Mouse (Mus musculus): ENCODE results near the gene Scaper.

The Scaper gene

DNA sequence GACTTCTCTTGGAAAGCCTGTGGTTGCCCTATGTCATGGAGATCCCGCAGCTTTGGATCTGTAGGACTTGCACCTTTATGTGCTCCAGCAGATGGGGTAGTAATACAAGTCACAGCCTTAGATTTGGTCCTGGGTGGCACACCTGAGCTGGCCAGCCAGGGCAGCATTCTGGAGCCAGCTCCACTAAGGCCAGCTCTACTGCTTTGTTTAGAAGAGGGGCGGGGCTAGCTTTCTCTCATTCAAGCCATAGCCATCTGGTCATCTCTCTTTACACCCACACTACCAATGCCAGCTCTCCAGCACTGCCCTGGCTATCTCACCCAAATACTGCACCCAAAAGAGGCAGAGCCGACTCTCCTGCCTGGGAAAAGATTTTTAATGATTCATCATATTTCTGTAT, 323.2 kb downstream of the Scaper start:
- in situ Hi-C loops (cut with MboI; ENCODE audit: unreplicated experiment in 2 of 2): no loop called here

DNA sequence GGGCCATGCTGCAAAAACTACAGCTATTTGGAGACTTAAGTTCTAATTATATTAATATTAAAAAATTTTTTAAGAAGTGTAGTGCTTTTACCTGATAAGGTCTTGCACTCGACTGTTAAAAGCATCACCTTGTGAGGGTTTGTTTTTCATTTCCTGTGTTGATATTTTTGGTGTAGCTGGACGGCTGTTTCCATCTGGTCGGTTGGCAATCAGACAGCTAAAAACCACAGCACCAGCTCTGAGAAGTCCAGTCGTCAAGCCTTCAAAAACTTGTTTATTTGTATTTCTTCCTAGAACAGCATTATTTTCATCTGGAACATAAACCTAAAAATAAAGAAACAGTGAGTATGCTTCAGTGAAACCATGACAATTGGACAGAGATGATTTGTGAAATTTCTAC, 328.2 kb downstream of the Scaper start:
- in situ Hi-C loops (cut with MboI; ENCODE audit: unreplicated experiment in 2 of 2): no loop called here

DNA sequence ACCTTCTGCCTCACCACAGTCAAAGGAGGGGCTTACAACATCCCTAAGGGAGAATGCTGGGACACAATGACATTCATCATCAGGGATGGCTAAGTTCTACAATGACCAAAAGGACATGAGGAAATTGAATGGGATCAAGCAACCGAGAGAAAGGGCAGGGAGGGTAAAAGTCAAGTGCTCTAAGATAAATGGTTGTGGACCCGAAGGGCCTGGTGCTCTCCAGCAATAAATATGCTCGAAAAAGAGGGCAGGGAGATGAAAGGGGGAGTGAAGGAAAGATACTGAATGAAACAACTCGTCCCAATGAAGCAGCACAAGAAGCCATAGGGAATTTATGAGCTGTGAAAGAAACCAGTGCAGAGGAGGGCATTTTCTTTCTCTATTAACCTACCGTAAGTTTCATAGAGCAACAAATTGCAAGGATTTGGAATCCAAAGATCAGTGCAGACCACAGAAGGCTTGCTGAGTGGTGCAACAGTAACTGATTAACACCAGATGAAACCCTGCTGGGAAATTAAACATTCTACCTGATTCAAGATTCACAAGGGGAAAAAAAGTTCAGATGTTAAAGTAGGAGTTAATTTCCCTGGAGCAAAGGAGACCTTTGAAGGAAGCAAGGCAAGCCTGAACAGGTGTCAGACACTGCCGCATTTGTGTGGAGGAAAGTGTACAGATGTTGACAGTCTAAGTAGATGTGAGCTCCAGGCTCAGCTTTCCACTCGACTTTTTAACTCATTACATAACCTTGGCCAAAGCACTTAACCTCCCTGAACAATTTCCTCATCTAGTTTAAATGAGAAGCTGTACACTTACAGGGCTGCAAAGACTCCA, 329.0 kb downstream of the Scaper start:
- in situ Hi-C loops (cut with MboI; ENCODE audit: unreplicated experiment in 2 of 2): no loop called here

DNA sequence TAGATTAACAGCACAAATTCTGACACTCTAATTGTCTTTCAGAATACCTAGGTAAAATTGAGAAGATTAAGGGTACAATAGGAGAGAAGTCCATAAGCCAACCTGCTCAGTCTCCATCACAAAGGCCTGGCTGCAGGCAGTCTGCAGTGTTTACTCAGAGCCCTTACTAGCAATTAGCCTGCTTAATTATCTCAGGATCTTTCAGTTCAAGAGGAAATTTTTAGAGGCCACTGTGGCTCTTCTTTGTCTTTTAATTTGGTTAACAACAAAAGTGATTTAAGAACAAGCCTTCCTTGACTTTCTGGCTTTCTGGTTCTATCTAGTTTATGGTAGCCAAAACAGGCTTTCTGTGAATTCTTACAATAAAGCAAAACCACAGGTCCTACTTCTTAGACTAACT, 339.3 kb downstream of the Scaper start:
- in situ Hi-C loops (cut with MboI; ENCODE audit: unreplicated experiment in 2 of 2): no loop called here

DNA sequence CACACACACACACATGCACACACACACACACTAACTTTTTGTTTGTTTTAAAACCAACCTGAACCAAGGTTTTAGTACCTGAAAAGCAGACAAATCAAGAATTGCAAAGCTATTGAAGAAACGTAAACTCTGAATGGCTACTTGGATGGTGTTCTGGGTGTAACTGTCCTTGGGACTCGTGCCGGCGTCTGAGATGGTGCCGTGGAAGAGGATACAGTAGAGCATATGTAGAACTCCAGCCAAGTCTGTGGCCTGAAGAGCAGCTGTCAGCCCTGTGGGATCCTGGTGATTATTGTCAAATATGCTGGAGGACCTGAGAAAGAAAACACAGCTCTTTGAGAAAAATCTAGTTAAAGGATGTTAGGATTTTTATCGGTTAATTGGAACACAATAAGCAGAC, 351.8 kb downstream of the Scaper start:
- in situ Hi-C loops (cut with MboI; ENCODE audit: unreplicated experiment in 2 of 2): no loop called here

DNA sequence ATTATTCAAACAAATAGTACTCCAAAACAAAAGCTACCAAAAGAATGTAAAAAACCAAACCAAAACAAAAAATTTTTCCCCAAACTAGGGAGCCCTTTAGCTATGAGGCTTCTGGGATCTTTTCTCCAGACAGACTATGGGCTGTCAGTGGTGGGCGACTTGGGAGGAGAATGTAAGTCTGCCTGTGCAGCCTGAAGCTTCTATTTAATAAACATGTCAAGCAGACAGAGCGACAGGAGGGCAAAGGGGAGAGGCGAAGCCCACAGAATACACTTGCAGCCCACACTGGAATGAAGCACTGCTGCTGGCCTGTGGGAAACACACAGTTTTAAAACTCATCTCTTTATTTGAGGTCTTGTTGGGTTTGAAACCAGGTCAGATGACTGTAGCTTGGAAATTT, 356.5 kb downstream of the Scaper start:
- in situ Hi-C loops (cut with MboI; ENCODE audit: unreplicated experiment in 2 of 2): no loop called here

DNA sequence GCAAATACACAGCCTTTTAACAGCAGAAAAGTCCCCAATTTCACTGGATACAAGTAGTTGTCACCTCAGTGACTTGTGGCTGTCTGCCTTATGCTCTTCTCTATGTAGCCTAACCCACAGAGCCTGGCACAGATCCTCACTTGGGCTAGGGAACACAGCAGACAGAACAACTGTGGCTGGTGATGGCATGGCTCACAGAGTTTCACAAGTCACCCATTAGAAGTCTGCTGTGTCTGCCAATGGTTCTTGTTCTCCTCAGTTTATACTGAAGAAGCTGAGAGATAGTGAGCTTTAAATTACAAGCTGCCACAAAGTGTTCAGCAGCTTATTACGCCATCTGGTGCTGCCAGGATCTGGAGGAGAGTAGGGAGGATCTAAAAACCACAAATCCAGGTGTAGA, 361.3 kb downstream of the Scaper start:
- in situ Hi-C loops (cut with MboI; ENCODE audit: unreplicated experiment in 2 of 2): no loop called here

DNA sequence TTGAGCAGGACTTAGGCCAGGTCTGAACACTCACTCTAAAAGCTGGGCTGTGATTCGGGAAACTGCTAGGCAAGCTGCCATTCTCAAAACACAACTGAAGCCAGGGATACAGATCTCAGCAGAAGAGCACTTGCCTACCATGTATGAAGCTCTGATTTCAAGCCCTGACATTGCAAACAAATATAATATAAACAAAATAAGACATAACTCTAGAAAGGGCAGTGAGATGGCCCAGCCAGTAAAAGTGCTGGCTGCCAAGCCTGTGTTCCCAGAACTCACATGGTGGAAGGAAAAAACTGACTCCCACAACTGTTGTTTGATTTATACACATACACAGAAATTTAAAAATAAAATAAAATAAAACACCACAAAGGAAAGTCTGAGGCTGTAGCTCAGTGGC, 366.8 kb downstream of the Scaper start:
- in situ Hi-C loops (cut with MboI; ENCODE audit: unreplicated experiment in 2 of 2): no loop called here

DNA sequence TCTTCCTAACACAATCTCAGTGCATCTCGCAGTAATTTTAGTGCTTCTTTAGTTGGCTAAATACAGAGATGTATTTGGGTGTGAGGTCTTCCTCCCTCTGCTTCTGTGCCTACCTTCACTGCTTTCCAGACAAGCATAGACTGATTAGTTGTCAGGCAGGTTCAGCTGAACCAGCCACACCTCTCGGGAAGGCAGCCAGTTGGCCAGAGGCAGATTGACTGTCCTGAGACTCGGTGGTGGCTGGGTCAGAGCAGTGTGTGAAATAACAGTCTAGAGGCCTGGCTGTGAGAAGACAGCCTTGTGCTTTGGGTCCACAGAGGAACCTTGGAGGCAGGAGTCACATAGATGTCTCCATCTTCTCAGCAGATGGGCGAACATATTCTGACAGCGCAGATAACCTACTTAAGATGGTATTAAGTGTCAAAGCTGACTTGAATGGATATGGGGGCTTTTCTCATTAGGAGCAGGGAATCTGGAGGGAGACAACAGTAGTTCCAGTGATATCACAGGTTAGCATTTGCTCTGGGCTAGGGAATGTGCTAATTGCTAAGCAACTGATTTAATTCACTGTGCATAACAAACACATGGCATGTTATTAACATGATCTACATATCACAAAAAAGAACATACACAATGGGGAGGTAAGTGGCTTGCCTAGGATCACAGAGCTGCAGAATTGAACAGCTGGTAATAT, 369.3 kb downstream of the Scaper start:
- in situ Hi-C loops (cut with MboI; ENCODE audit: unreplicated experiment in 2 of 2): no loop called here

DNA sequence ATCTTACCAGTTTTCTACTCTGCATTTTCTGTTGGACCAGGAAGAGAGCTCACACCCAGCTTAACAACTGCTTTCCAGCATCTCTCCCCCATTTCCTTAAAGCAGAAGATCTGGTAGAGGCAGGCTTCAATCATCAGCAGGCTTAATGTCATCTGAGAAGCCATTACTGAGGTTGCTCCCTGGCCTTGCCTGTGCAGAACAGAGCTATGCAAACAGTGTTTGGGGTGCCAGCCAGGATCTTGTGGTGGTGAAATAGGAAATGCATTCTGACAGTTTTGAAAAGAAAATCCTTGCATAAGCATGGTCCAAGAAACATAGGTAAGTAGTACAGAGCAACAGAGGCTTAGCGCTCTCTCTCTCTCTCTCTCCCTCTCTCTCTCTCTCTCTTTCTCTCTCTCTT, 377.0 kb downstream of the Scaper start:
- in situ Hi-C loops (cut with MboI; ENCODE audit: unreplicated experiment in 2 of 2): no loop called here

DNA sequence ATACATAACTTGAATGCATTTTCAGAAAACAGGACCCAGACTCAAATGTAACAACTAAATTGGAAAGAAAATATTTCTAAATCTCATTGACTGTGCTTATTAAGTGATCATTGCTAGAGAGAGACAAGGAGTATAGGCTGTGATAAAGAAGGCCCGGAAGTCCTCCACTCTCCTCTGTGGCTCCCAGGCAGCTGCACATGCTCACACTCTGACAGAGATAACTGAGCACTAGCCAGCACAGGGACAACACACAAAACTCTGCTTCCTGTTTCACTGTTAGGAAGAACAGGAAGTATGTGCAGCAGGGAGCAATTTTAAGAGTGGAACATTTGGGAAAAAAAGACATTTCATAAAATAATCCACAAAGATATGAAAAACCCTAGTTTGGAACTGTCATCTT, 382.9 kb downstream of the Scaper start:
- in situ Hi-C loops (cut with MboI; ENCODE audit: unreplicated experiment in 2 of 2): no loop called here

DNA sequence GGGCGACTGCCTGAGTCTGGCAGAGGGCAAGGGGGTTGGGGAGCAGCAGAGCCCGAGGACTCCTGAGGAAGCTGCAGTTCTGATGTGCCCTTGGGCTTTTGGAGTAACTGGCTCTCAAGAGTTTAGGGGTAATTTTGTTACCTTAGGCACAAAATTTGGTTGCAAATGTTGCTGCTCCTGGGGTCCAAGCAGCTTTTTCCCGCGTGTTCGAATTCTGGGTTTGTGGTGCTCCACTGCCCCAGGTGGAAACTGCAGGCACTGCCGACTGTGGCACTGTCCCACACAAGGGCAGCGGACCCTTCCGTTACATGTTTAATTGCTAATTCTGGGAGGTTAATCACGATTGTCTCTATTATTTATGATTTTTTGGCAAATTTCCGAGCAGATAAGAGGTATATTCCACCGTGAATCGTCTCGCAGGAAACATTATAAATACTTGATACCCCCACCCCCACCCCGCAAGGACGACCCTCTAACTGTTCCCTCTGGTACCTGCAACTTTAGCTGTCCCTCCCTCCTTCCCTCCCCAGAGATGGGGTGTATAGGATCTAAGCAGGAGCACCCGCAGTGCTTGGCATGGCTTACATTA, 388.5 kb downstream of the Scaper start:
- in situ Hi-C loops (cut with MboI; ENCODE audit: unreplicated experiment in 2 of 2): loop anchor here in 1 of 2 experiments (10.0 kb wide), 1 partner anchor 375 kb away; no protein-coding TSS in a partner anchor

DNA sequence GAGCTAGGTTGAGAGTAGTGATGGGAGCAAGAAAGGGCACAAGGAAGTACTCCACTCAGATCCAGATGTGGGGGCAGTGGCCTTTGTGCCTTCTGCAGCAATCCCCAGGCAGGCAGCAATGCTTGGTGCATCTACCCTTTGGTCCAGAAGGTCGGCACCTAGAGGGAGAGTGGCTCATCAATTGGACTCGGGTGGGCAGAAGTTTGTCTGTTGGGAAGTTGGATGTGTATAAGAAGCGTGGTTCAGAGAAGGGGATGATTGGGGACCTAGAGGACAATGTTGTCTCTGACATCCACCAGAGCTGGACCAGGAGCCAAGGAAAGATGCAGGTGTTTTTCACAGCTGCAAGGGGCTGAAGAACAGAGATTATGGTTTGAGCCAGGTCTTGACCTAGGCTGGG, 389.0 kb downstream of the Scaper start:
- in situ Hi-C loops (cut with MboI; ENCODE audit: unreplicated experiment in 2 of 2): loop anchor here in 1 of 2 experiments (10.0 kb wide), 1 partner anchor 376 kb away; no protein-coding TSS in a partner anchor

DNA sequence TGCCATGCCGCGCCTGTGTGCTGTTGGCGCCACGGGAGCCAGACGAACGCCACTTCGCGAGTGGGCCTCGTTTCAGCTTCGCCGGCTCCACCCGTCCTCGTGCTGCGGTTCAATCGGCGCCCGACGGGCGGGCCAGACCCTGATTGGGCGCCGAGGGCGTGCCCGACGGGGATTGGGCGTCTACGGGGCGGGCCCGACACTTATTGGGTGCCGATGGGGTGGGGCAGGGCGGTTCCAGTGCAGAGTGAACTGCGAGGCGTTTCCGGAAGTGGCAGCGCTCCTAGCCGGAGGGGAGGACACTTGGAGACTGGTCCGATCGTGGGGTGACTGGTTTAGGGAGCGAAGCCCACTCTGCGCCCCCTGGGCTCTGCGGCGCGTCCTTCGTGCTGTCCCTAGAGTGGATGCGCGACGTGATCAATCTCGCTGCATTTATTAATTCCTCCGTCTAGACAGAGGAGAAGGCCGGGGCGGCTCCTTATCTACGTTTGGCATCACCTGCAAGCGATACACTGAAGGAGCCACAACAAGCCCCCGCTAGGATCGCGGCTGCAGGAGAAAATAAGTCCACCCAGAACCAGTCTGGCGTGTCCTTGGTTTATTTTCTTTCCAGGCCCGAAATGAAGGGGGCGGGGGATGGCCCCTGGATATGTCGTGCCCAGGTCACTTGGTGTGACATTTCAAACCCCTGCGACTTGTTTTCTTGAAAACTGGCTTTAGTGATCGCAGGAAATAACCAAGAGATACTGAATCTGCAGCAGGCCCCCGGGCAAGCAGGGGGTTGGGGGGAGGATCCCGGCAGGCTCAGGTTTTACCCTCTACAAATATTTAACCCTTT, 391.5 kb downstream of the Scaper start:
- in situ Hi-C loops (cut with MboI; ENCODE audit: unreplicated experiment in 2 of 2): loop anchor here in 1 of 2 experiments (10.0 kb wide), 1 partner anchor 378 kb away; no protein-coding TSS in a partner anchor

DNA sequence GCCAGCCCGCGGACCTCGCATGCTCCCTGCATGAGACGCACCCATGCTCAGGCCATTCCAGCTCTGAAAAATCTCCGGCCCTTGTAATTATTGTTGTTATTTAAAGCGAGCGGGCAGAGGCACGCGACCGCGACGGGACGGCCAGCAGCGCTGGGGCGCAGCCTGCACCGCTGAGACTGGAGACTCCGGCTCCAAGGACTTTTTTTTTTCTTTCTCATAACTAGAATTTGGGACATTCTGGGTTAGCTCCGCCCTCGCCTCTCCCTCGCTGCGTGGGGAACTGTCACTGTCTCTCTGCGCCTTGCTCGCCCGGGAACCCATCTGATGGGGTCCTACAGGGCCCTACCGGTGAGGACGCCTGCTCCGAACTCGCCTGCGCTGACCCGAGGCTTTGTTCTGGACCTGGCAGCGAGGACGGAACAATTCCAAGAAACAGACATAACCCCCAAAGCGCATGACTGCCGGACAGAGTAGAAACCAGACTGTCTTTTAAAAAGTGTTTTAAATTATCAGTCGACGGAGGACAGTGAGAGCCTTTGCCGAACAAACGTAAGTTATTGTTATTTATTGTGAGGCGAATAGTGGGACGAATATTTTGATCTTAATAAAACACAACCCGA, 392.3 kb downstream of the Scaper start:
- in situ Hi-C loops (cut with MboI; ENCODE audit: unreplicated experiment in 2 of 2): loop anchor here in 1 of 2 experiments (10.0 kb wide), 1 partner anchor 379 kb away; no protein-coding TSS in a partner anchor

DNA sequence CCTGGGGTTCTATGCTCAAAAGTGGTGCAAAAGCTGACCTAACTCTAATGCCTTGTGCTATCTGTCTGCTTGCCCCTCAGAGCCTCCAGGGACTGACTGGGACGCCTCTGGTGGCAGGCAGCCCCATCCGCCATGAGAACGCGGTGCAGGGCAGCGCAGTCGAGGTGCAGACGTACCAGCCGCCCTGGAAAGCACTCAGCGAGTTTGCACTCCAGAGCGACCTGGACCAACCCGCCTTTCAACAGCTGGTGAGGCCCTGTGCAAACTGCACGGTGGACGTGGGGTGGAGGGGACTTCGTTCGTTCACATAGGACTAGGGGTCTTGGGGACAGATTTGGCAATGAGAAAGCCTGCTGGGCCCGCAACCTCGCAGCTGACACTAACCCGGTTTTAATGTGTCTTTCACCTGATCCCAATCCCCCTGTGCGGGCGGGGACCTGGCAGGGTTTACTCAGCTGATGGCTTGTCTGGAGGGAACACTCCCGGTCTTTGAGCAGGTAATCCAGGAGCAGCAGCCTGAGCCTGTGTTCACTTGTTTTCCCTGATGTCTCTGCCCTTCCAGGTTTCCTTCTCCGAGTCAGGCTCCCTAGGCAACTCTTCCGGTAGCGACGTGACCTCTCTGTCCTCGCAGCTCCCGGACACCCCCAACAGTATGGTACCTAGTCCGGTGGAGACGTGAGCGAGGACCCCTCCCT, 392.9 kb downstream of the Scaper start:
- in situ Hi-C loops (cut with MboI; ENCODE audit: unreplicated experiment in 2 of 2): loop anchor here in 1 of 2 experiments (10.0 kb wide), 1 partner anchor 380 kb away; no protein-coding TSS in a partner anchor

DNA sequence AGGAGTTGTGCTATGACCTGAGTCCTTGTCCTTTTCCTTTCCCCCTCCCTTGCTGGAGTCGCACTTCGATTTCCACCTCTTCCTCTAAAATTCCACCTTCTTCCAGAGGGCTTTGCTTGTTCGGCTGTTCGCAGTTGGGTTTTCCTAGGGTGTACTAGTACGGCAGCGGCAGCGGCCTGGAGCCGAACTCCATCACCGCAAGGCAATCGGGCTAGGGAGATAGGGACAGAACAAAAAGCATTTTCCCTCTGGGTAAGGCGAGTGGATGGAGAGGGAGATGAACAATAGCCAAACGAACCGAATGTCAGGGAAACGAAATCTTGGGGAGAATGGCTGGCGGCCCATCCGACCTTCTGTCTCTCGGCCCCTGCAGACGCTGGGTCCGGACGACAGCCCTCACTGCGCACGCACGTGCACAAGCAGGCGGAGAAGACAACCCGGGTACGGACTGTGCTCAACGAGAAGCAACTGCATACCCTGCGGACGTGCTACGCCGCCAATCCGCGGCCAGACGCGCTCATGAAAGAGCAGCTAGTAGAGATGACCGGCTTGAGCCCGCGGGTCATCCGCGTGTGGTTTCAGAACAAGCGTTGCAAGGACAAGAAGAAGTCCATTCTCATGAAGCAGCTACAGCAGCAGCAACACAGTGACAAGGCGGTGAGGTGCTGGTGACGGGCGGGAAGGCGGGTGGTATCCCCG, 394.1 kb downstream of the Scaper start:
- in situ Hi-C loops (cut with MboI; ENCODE audit: unreplicated experiment in 2 of 2): loop anchor here in 1 of 2 experiments (10.0 kb wide), 1 partner anchor 381 kb away; no protein-coding TSS in a partner anchor

DNA sequence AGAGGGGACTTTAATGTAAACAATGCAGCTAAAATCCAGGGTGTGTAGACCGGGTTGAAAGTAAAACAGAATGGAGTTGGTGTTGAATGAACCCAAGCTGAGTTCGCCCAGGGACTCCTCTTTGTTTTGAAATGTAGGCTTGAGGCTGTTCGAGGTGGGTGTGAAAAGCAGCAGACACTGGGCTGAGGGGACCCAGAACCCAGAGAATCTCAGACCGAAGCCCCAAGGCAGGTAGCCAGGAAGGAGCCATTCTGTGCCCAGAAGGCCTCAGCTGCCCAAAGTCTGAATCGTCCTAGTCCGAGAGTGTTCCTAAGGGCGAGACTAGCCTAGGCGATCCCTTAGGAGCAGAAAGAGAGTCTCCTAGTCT, 394.6 kb downstream of the Scaper start:
- in situ Hi-C loops (cut with MboI; ENCODE audit: unreplicated experiment in 2 of 2): loop anchor here in 1 of 2 experiments (10.0 kb wide), 1 partner anchor 381 kb away; no protein-coding TSS in a partner anchor

All from v-Abl transformed pro-B cells (cell line).